Mouse (Mus musculus) C2C12 (cell line): ENCODE data around the gene Tax1bp1. TPM values are rescaled to one million over a fixed set of nuclear protein-coding genes. Genes with fewer than 3 reads are reported as not detected.
"Not testable (repeated sequence)": the region's sequence is repeated elsewhere in the genome, so short reads cannot be mapped to it uniquely, and the experiment has no call there.

Experiments used
- H3K27me3 ChIP-seq: one replicate; pipeline ENCODE4 v1.6.1; 2011; ENCODE audit not compliant: control insufficient read depth, insufficient read depth, insufficient read length
- H3K36me3 ChIP-seq: one replicate; pipeline ENCODE4 v1.6.1; 2011; ENCODE audit not compliant: control insufficient read depth, insufficient read depth
- H3K4me3 ChIP-seq: one replicate; pipeline ENCODE4 v1.5.1; 2011; ENCODE audit warnings: mild to moderate bottlenecking, control low read depth; ENCODE audit not compliant: poor library complexity, insufficient read depth, severe bottlenecking
- H3K79me2 ChIP-seq: one replicate; pipeline ENCODE4 v1.6.1; 2011; ENCODE audit not compliant: control insufficient read depth, insufficient read depth
- H3K79me3 ChIP-seq: one replicate; pipeline ENCODE4 v1.6.1; 2011; ENCODE audit warnings: low read depth, control low read depth
- H3ac ChIP-seq: one replicate; pipeline ENCODE3; 2011; ENCODE audit warnings: low read depth; ENCODE audit not compliant: control insufficient read depth, insufficient read length
- CEBPB ChIP-seq: IDR thresholded peaks from one replicate; pipeline ENCODE4 v1.6.1; 2011; ENCODE audit warnings: low read depth, mild to moderate bottlenecking, control low read depth, moderate library complexity
- CTCF ChIP-seq: IDR thresholded peaks from one replicate; pipeline ENCODE4 v1.5.1; 2011; ENCODE audit not compliant: control insufficient read depth, insufficient read depth, insufficient read length
- FOSL1 ChIP-seq: IDR thresholded peaks from one replicate; pipeline ENCODE4 v1.8.0; 2011; ENCODE audit warnings: mild to moderate bottlenecking, low read length; ENCODE audit not compliant: poor library complexity, insufficient read depth, severe bottlenecking
- MAX ChIP-seq: IDR thresholded peaks from one replicate; pipeline ENCODE4 v1.6.1; 2011; ENCODE audit warnings: mild to moderate bottlenecking, control low read depth
- MYOD1 ChIP-seq: IDR thresholded peaks from one replicate; pipeline ENCODE4 v1.6.1; 2011; ENCODE audit warnings: low read depth; ENCODE audit not compliant: control insufficient read depth, insufficient read length
- MYOG ChIP-seq: IDR thresholded peaks from one replicate; pipeline ENCODE4 v1.6.1; 2011; ENCODE audit not compliant: control insufficient read depth, insufficient read length; ENCODE audit errors: extremely low read depth
- USF1 ChIP-seq: IDR thresholded peaks from one replicate; pipeline ENCODE4 v1.6.1; 2011; ENCODE audit warnings: low read depth, mild to moderate bottlenecking, control low read depth, moderate library complexity
- polyA plus RNA-seq: library from polyadenylated mRNA; unstranded; fragments of >200 nt; fragmentation: generic; extraction: Trizol; gene quantifications from one replicate; pipeline ENCODE4 v1.2.1, GENCODE M21; 2012; ENCODE audit warnings: missing spikeins

Tax1bp1 gene
- polyA plus RNA-seq, 1 experiment, result 20.5 TPM

DNA sequence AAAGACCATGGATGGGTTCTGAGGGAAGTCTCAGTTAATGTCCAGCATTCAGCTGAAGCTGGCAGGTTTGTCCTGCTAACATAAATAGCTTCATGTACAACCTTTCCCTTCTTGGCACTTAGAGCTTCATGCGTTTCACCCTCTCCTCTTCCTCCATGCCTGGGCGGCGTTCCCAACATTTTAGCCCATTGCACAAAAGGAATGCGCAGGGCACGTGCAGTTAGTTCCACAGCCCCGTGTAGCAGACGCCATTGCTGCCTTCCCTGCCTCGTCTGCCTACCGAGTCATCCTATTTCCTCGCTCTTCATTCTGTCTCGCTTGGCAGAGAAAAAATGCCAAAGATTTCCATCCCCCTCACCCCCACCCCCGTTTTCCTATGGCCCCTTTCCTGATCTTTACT is 39.0 kb upstream of the Tax1bp1 start:
- TF ChIP-seq CEBPB (no peak), CTCF (no peak), USF1 (no peak), MYOG (no peak), MAX (no peak), FOSL1 (no peak), MYOD1 (no peak)
- no peak overlapping the region for H3ac ChIP-seq
- H3K4me3 ChIP-seq, result no peak overlapping the region
- no peaks in the 10 kb centered on the region for H3K36me3 ChIP-seq
- H3K79me3 ChIP-seq, result no peaks in the 10 kb centered on the region
- no peaks in the 10 kb centered on the region for H3K27me3 ChIP-seq
- H3K79me2 ChIP-seq, result no peaks in the 10 kb centered on the region

DNA sequence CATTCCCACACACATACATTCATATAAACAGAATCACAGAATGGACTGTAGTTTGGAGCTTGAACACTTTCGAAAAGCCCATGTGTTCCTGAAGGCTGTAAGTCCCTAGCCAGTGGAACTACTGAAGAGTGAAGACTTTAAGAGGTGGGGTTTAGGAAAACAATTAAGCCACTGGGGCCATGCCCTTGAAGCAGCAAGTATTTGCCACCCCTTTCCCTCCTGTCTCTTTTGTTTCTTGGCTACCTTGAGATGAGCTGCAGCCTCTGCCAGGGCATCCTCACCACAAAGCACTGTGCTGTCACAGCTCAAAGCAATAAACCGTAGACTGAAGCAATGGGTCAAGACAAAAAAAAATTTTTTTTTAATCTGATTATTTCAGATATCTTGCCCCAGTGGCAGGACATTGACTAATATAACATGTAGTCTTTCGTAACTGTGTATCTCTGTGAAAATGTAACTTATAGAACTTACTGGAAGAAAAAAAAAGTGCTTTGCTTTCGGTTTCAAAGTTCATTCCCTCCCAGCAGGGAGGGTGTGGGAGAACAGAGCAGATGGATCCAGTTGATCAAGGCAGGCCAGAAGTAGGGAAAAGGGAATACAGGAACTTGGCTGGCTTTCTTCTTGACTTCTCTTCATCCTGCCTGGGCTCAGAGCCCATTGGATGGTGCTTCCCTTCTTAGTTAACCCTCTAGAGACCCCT is 38.2 kb upstream of the Tax1bp1 start:
- Histone ChIP-seq H3K4me3 (no peak overlapping the region), H3K79me2 (no peaks in the 10 kb centered on the region), H3K27me3 (no peaks in the 10 kb centered on the region), H3ac (no peak overlapping the region), H3K79me3 (no peaks in the 10 kb centered on the region), H3K36me3 (no peaks in the 10 kb centered on the region)
- no peak for TF ChIP-seq MYOD1
- TF ChIP-seq MAX, result no peak
- no peak for TF ChIP-seq CEBPB
- no peak for TF ChIP-seq CTCF
- no peak for TF ChIP-seq FOSL1
- TF ChIP-seq MYOG, result no peak
- no peak for TF ChIP-seq USF1

DNA sequence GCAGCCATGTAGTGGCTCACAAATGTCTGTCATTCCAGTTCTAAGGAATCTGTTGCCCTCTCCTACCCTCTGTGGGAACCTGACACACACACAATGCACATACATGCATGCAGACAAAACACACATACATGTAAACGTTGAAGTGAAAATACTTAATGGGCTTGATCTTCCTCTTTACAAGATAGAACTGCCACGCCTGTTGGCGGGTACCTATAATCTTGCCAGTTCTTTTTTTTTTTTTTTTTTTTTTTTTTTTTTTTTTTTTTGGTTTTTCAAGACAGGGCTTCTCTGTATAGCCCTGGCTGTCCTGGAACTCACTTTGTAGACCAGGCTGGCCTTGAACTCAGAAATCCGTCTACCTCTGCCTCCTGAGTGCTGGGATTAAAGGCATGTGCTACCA is 36.0 kb upstream of the Tax1bp1 start:
- not testable (repeated sequence) for H3K79me2 ChIP-seq, H3K4me3 ChIP-seq, H3K79me3 ChIP-seq, H3K36me3 ChIP-seq, H3K27me3 ChIP-seq, H3ac ChIP-seq

DNA sequence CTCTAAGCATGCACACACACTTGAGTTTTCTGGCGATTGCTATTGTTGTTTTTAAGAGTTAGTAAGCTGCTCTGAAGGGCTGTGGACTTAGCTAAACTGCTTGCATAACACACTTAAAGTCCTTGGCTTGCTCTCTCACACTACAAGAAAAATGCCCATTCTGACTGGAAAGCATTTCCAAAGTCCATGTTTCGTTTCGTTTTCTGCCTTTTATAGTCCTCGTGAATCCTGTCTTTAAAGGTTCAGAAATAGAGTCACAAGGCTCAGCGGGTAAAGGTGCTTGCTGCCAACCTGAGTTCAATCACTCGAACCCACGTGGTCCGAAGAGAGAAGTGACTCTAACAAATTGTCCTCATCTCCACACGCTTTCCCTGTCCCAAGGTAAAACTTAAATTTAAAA is 34.0 kb upstream of the Tax1bp1 start:
- Histone ChIP-seq H3K4me3 (no peak overlapping the region), H3K79me2 (no peaks in the 10 kb centered on the region), H3K79me3 (no peaks in the 10 kb centered on the region), H3K27me3 (no peaks in the 10 kb centered on the region), H3ac (no peak overlapping the region), H3K36me3 (no peaks in the 10 kb centered on the region)
- no peak for TF ChIP-seq MYOG
- no peak for TF ChIP-seq FOSL1
- no peak for TF ChIP-seq MYOD1
- TF ChIP-seq CEBPB, result no peak
- no peak for TF ChIP-seq USF1
- no peak for TF ChIP-seq CTCF
- TF ChIP-seq MAX, result no peak

DNA sequence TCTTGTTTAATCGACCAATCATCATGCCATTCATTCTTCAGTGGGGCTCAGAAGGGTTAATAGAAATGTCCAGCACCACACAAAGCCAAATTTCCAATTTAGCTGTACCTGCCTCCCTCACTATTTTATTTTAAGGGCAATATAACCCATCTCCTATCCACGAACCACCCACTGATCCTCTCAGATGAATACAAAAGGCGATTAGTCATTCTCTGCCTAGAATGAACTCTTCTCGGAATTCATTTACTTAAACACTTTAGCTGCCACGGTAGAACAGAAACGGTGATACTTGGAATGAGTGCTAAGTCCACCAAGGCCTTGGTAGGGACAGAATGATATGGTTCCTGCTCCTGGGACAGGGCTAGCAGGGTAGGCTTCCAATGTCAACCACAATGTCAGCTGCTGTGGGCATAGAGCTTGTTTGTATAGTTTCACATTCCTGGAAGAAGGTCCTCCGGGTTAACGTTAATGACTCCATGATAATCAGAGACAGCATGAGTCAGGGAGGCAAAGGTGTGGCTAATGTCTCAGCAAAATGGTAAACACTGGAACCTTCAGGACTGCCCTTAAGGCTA is 33.0 kb upstream of the Tax1bp1 start:
- Histone ChIP-seq H3K27me3 (no peaks in the 10 kb centered on the region), H3K79me2 (no peaks in the 10 kb centered on the region), H3K4me3 (no peak overlapping the region), H3K36me3 (no peaks in the 10 kb centered on the region), H3K79me3 (no peaks in the 10 kb centered on the region), H3ac (no peak overlapping the region)
- TF ChIP-seq MAX, result no peak
- no peak for TF ChIP-seq USF1
- TF ChIP-seq MYOD1, result peak; percentile 74

- Histone ChIP-seq H3K79me2 (no peaks in the 10 kb centered on the region), H3ac (no peak overlapping the region), H3K27me3 (no peaks in the 10 kb centered on the region), H3K4me3 (no peak overlapping the region), H3K79me3 (no peaks in the 10 kb centered on the region), H3K36me3 (no peaks in the 10 kb centered on the region)
- TF ChIP-seq MYOG (no peak), MAX (no peak), FOSL1 (no peak), MYOD1 (no peak), CEBPB (no peak), CTCF (no peak), USF1 (no peak)
Measured at GRCm38 (mm10) chr6:52681847-52682485, 31.6 kb upstream of the Tax1bp1 start.
